Mouse (Mus musculus) T-helper 17 cell (primary cell): ENCODE measurements around the gene Mex3d.

Experiments used
- in situ Hi-C, 2 experiments: fragments of 300-600 bp; cut with MboI, MseI; formaldehyde crosslinking; loops; 1 replicate in 1 of 2; 2 replicates in 1 of 2; pipeline ENCODE4 v1.15.1; 2025; ENCODE audit warnings: high pct_unique_total_duplicates in 2 of 2

Gene Mex3d

GRCm38 (mm10) chr10:80386735-80387471 lies 556 bp downstream of the Mex3d start:
- in situ Hi-C loops: no loop called here

GRCm38 (mm10) chr10:80385811-80386734 lies 1.4 kb downstream of the Mex3d start:
- in situ Hi-C loops: no loop called here

GRCm38 (mm10) chr10:80385310-80385709 lies 2.1 kb downstream of the Mex3d start:
- in situ Hi-C loops: no loop called here

GRCm38 (mm10) chr10:80384709-80385108 lies 2.8 kb downstream of the Mex3d start:
- in situ Hi-C loops: no loop called here

DNA sequence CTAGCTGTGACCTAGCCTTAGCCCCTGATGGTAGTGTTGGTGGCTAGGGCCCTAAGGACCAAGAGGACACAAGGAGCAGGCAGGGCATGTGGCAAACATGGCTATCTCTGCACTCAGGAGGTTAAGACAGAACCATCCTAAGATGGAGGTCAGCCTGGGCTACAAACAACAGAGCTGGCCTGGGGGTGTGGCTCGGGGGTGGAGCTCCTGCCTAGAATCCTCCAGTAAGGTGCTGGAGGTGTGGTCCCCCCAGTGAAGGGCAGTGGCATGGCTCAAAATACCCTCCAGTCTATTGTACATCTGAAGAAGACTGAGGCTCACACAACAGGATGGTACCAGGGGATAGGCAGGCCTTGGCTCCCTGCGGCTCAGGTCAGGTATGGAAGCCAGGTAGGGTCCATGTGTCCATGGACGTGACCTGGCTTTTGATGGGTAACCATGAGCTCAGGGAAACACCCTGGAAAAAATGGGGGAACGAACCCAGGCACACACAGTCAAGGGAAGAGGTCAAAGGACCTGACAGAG lies 3.3 kb downstream of the Mex3d start:
- in situ Hi-C loops: no loop called here

DNA sequence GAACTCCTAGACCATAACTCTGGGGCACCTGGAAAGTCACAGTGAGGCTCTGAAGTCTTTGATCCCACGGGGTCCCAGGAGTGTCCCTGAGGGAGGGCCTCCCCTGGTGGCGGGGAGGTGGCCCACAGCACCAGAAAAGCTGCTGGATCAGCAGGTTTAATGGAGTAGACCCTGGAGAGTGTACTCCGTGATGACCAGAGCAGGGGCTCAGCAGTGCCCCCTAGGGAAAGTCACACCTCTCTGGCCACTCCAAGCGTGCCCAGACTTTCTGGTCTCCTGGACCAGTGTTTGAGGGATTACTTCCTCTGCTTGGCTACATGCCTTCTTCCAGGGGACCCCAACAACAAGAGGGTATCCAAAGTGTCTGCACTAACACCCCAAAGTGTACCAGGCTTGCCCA lies 4.0 kb downstream of the Mex3d start:
- in situ Hi-C loops: no loop called here

- in situ Hi-C loops: no loop called here
Observed at GRCm38 (mm10) chr10:80382641-80383365, 4.7 kb downstream of the Mex3d start.

DNA sequence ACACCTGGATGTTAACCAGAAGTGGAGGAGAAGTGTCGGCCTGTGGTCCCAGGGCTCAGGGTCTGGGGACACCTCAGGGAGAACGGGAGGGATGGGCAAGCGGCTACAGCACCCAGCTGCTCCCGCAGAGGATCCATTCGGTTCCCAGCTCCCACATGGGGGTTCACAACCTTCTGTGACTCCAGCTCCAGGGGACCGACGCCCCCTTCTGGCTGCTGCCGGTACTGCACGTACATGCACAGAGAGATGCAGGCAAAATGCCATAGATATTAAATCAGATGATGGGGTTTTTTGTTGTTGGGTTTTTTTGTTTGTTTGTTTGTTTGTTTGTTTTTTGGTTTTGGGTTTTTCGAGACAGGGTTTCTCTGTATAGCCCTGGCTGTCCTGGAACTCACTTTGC lies 9.7 kb downstream of the Mex3d start:
- in situ Hi-C loops: loop anchor here in 1 of 2 experiments (5.0 kb wide), 1 partner anchor 40 kb away; no protein-coding TSS in a partner anchor

GRCm38 (mm10) chr10:80376160-80376559 lies 11.3 kb downstream of the Mex3d start:
- in situ Hi-C loops: loop anchor here in 1 of 2 experiments (5.0 kb wide), 1 partner anchor 39 kb away; no protein-coding TSS in a partner anchor

DNA sequence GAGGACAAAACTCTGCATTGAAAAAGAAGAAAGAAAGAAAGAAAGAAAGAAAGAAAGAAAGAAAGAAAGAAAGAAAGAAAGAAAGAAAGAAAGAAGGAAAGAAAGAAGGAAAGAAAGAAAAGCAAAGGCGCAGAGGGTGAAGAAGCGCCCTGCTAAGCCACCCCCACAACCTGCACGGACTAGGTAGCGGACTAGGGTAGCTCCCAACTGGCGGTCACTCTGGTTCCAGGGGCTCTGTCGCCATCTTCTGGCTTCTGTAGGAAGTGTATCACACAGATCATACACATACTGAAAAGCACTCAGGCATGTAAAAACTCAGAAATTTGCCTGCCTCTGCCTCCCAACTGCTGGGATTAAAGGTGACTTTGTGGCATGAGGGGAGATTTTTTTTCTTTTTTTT lies 13.4 kb downstream of the Mex3d start:
- in situ Hi-C loops: loop anchor here in 1 of 2 experiments (5.0 kb wide), 1 partner anchor 37 kb away; no protein-coding TSS in a partner anchor

- in situ Hi-C loops: loop anchor here in 1 of 2 experiments (5.0 kb wide), 1 partner anchor 35 kb away; no protein-coding TSS in a partner anchor
Observed at GRCm38 (mm10) chr10:80372706-80373105, 14.8 kb downstream of the Mex3d start.

DNA sequence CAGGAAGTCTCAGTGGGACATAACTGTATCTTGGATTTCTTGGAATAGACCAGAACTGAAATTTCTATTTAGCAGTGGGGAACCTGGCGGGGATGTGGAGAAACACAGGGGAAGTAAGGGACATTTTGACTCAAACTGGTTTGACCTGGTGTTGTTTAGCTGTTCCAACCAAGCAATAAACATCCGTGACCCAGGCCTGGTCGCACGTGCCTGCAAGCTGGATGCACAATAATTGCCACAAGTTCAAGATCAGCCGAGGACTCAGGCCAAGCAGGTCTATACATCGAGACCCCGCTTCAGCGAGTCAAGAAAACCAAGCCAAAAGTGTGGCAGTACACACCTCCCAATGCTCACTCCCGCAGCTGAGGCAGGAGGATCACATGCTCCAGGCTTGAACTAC lies 15.5 kb downstream of the Mex3d start:
- in situ Hi-C loops: loop anchor here in 1 of 2 experiments (5.0 kb wide), 1 partner anchor 35 kb away; no protein-coding TSS in a partner anchor

GRCm38 (mm10) chr10:80371411-80371966 lies 16.0 kb downstream of the Mex3d start:
- in situ Hi-C loops: loop anchor here in 1 of 2 experiments (5.0 kb wide), 1 partner anchor 34 kb away; no protein-coding TSS in a partner anchor

DNA sequence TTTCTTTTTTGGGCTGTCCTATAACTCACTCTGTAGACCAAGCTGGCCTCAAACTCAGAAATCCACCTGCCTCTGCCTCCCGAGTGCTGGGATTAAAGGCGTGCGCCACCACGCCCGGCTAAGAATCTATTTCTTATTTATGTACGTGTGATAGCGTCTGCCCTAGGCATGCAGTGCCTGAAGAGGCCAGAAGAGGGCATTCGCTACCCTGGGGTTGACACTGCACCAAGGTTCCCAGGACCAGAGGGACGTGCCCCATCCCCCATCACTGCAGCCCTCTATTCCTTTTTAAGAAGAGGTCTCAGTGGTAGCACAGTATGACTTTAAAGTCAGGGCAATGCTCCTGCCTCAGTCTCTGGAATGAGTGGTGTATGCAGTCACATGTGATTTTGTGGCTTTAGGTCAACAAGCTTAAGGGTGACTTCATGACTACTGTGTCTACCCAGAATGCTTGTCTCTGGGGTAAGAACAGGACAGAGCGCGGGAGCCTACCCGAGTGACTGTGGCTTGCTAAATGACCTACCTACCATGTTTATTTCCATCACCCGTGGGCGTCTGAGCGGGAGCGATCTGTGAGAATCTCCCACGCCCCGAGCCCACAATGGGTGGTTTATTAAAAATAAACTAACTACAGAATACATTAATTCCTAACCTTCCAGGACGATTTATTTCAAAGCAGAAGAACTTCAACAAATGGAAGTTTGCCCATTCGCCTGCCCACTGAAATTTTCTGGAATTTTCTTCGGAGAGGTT lies 17.3 kb downstream of the Mex3d start:
- in situ Hi-C loops: loop anchor here in 1 of 2 experiments (5.0 kb wide), 1 partner anchor 33 kb away; no protein-coding TSS in a partner anchor

DNA sequence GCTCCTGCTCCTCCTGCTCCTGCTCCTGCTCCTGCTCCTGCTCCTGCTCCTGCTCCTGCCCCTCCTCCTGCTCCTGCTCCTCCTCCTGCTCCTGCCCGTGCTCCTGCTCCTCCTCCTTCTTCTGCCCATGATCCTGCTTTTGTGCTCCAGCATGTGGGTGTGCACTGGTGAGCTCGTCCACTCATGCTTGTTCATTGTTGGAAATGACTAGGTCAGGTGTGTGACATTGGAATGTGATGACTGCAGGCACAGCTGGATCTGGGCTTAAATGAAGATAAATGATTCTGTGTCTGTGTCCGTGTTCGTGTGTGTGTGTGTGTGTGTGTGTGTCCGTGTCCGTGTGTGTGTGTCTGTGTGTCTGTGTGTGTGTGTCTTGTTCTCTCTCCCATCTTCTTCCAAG lies 19.1 kb downstream of the Mex3d start:
- in situ Hi-C loops: no loop called here

GRCm38 (mm10) chr10:80367954-80368353 lies 19.5 kb downstream of the Mex3d start:
- in situ Hi-C loops: no loop called here

DNA sequence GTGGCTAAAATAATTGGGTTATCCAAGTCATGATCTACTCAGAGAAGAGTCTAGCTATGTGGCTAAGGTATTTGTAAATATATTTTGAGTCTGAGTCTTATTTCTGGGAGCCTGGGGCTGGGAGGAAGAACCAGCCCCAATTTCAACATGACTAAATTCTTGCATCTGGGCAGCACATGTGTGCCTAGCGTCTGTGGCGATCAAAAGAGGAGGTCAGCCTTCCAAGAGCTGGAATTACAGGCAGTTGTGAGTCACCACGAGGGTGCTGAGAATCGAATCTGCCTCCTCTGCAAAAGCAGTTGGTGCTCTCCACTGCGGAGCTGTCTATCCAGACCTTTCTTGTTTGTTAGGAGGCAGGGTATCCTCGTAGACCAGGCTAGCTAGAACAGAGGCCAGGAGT lies 21.7 kb downstream of the Mex3d start:
- in situ Hi-C loops: no loop called here

DNA sequence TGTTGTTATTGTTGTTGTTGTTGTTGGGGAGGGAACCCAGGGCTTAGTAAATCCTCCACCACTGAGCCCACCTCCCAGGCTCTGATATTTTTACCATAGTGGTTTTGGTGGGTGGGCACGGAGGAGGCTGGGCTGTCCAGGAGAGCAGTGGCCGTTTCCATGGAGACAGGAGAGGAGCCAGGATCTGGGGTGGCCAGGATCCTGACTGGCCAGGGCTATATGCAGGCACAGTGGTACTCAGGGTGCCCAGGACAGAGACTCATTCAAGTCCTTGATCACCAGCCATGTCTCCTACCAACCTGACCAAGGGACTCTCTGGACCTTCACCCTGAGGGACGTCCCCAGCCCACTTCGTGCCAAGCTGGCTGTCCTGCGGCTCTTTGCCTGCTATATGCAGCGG lies 23.7 kb downstream of the Mex3d start:
- in situ Hi-C loops: no loop called here

- in situ Hi-C loops: no loop called here
Observed at GRCm38 (mm10) chr10:80357994-80358639, 29.3 kb downstream of the Mex3d start.

DNA sequence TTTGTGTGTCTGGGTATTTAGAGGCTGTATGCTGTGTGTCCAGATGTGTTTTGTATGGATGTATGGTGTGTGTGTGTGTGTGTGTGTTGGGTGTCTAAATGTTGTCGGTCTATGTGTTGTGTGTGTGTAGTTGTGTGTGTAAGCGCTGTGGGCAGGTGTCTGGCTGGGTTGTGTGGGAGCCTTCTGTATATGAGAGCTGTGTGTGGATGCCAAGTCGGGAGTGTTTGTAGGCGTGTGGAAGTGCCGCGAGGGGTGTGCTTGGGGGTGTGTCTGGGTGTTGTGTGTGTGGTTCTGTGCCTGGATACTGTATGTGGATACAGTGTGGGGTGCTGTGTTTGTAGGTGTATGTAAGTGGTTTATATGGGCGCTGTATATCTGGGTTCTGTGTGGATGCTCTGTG lies 30.1 kb downstream of the Mex3d start:
- in situ Hi-C loops: no loop called here
